21 mouse cellular contexts compared by ENCODE assay signal in the genomic region with DNA sequence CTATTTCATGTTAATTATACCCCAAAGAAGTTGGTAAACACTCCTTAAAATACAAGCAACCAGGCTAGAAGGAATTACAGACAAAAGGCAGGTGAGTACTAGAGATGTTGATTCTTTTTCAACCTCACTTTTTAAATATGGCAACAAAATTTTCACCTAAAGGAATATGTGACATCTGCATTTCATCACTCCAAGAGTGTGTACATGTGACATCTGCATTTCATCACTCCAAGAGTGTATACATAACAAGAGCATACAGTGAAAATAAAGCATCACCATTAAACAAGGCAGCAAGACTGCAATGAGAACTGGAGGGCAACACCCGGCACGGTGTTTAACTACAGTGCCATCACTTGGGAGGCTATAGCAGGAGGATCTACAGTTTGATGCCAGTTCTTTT.
"Had no signal": no experiment of that assay in that cellular context is flagged by ENCODE, and none has a peak within 500 bp of the region (broad histone marks: within the 10 kb centered on the region; RNA-seq: fewer than 3 reads in every experiment).

No protein-coding gene starts in this region.

- H3K27me3 ChIP-seq: limb, embryonic 13.5 days; liver, embryonic 13.5 days; lung, embryonic 15.5 days; midbrain, embryonic 12.5 days; midbrain, embryonic 15.5 days; neural tube, embryonic 12.5 days; neural tube, embryonic 15.5 days; stomach, embryonic 15.5 days had no signal

- H3K4me1 ChIP-seq: limb, embryonic 10.5 days; liver, embryonic 13.5 days; midbrain, embryonic 12.5 days; midbrain, embryonic 15.5 days; neural tube, embryonic 12.5 days; neural tube, embryonic 15.5 days; stomach, embryonic 15.5 days had no signal

- H3K4me3 ChIP-seq: limb, embryonic 10.5 days; limb, embryonic 13.5 days; liver, embryonic 13.5 days; lung, embryonic 15.5 days; midbrain, embryonic 12.5 days; midbrain, embryonic 15.5 days; neural tube, embryonic 12.5 days; neural tube, embryonic 15.5 days; stomach, embryonic 15.5 days had no signal

- H3K36me3 ChIP-seq: limb, embryonic 10.5 days; limb, embryonic 13.5 days; liver, embryonic 13.5 days; lung, embryonic 15.5 days; midbrain, embryonic 12.5 days; midbrain, embryonic 15.5 days; neural tube, embryonic 12.5 days; neural tube, embryonic 15.5 days; stomach, embryonic 15.5 days had no signal

- DNase-seq: kidney, adult 18-20 months; kidney, adult 9 months; kidney, postnatal 14 days; kidney, postnatal 4 days; liver; liver, embryonic 13.5 days; liver, postnatal 0 days; lung, postnatal 10 days; lung, postnatal 36 days; right cerebral cortex, adult 18-20 months; right cerebral cortex, postnatal 14 days; spleen, adult 18-20 months; thymus, postnatal 25 days had no signal

- H3K27ac ChIP-seq: limb, embryonic 10.5 days; limb, embryonic 13.5 days; liver, embryonic 13.5 days; lung, embryonic 15.5 days; midbrain, embryonic 12.5 days; midbrain, embryonic 15.5 days; neural tube, embryonic 12.5 days; neural tube, embryonic 15.5 days; stomach, embryonic 15.5 days had no signal

- H3K4me2 ChIP-seq: limb, embryonic 13.5 days; liver, embryonic 13.5 days; lung, embryonic 15.5 days; midbrain, embryonic 12.5 days; midbrain, embryonic 15.5 days; neural tube, embryonic 12.5 days; neural tube, embryonic 15.5 days; stomach, embryonic 15.5 days had no signal

- H3K9ac ChIP-seq: limb, embryonic 13.5 days; liver, embryonic 13.5 days; liver, postnatal 0 days; lung, embryonic 15.5 days; midbrain, embryonic 12.5 days; midbrain, embryonic 15.5 days; neural tube, embryonic 12.5 days; neural tube, embryonic 15.5 days; stomach, embryonic 15.5 days had no signal

- ATAC-seq: liver, postnatal 0 days; midbrain, embryonic 15.5 days had no signal

- H3K9me3 ChIP-seq: limb, embryonic 10.5 days; limb, embryonic 13.5 days; liver, embryonic 13.5 days; lung, embryonic 15.5 days; midbrain, embryonic 12.5 days; midbrain, embryonic 15.5 days; neural tube, embryonic 12.5 days; neural tube, embryonic 15.5 days; stomach, embryonic 15.5 days had no signal
